Mouse (Mus musculus) gastrocnemius, postnatal 36 days (tissue): Measurements from ENCODE around the gene Appl2. TPM values are rescaled to one million over a fixed set of nuclear protein-coding genes. Genes with fewer than 3 reads are reported as not detected.

ENCODE experiments used
- DNase-seq, 2 experiments: peaks; one replicate each; pipeline ENCODE4 v3.0.0; 2022
- intact Hi-C: fragments of 180-260 bp; cut with DNase I; formaldehyde crosslinking; loops from one replicate; pipeline ENCODE4 v1.15.1; 2025
- total RNA-seq, 2 experiments: library from RNA; stranded (reverse); gene quantifications; 2 replicates each; pipeline ENCODE4 v1.2.3; 2021

The Appl2 gene
- total RNA-seq, 2 experiments from 2014 or later: 15.0 to 20.0 TPM

- DNase-seq: peak in 1 of 2 experiments; percentile 30
- intact Hi-C loops: no loop called here
Observed at GRCm38 (mm10) chr10:83600650-83601049, 47.9 kb downstream of the Appl2 start.

GRCm38 (mm10) chr10:83594526-83594925 lies 54.0 kb downstream of the Appl2 start:
- no peak for DNase-seq
- intact Hi-C loops: loop anchor here (5.0 kb wide), 1 partner anchor 42 kb away; no protein-coding TSS in a partner anchor

- DNase-seq: no peak
- intact Hi-C loops: loop anchor here (5.0 kb wide), 1 partner anchor 40 kb away; no protein-coding TSS in a partner anchor
Observed at GRCm38 (mm10) chr10:83592616-83593015, 55.9 kb downstream of the Appl2 start.

GRCm38 (mm10) chr10:83590801-83591200 lies 57.7 kb downstream of the Appl2 start:
- intact Hi-C loops: loop anchor here (5.0 kb wide), 1 partner anchor 38 kb away; no protein-coding TSS in a partner anchor

GRCm38 (mm10) chr10:83565449-83566441 lies 82.8 kb downstream of the Appl2 start:
- intact Hi-C loops: no loop called here

More at GRCm38 (mm10) chr10:83590801-83591200, 57.7 kb downstream of the Appl2 start:
- no peak for DNase-seq

GRCm38 (mm10) chr10:83563005-83563404 lies 85.5 kb downstream of the Appl2 start:
- intact Hi-C loops: no loop called here
- no peak for DNase-seq

More at GRCm38 (mm10) chr10:83565449-83566441, 82.8 kb downstream of the Appl2 start:
- no peak for DNase-seq

Other genes with a start within 250 kb of the Appl2 start
- gene Aldh1l2, start 114.6 kb downstream of the Appl2 start, total RNA-seq: 1 to 10 TPM; 4.8 to 7.3 TPM
- 1 to 10 TPM; 8.8 to 9.3 TPM for gene Washc4, start 105.0 kb downstream of the Appl2 start, total RNA-seq
- gene 1500009L16Rik, start 74.1 kb upstream of the Appl2 start, total RNA-seq: 1 to 10 TPM in 1 of 2 experiments, under 1 TPM in 1; 0.57 to 1.1 TPM